Mouse (Mus musculus) left cerebral cortex, postnatal 14 days (tissue): ENCODE data around the gene Smox. TPM values are rescaled to one million over a fixed set of nuclear protein-coding genes. Genes with fewer than 3 reads are reported as not detected.

Experiments used
- total RNA-seq, 2 experiments: library from RNA; stranded (reverse); gene quantifications; 2 replicates each; pipeline ENCODE4 v1.2.3; 2021

Smox gene
- total RNA-seq, 2 experiments from 2014 or later: 65.4 to 68.9 TPM

Other genes with a start within 250 kb of the Smox start
- 10 to 100 TPM; 62.7 to 62.9 TPM for gene Pank2, start 229.0 kb upstream of the Smox start, total RNA-seq
- 10 to 100 TPM; 30.3 to 32.3 TPM for gene Rnf24, start 138.6 kb upstream of the Smox start, total RNA-seq
- gene Adra1d, start 70.8 kb downstream of the Smox start, total RNA-seq: 10 to 100 TPM; 43.4 to 46.9 TPM